Comparison of ENCODE assay signal across 10 mouse cellular contexts in the genomic region with DNA sequence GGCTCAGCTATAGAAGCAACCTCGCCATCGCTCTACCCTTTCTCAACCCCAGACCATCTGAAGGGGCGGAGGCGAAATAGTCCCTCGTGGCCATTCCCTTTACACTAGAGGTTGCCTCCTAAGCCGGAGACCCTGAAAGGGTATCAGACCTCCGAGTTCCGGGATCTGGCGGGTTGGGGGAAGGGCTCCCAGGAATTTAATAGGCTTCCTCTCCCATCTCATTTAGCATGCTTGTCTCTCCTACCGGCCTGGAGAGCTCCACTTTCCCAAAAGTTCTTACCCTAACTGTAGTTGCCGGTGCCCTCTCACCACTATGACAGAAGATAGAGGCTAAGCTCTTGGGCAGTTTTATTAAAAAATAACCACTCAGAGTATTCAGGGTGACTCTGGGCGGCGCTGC. TPM values are rescaled to one million over a fixed set of nuclear protein-coding genes. Genes with fewer than 3 reads are reported as not detected.
A peak's percentile ranks its signal among the peaks of the same experiment; 100 is the strongest.
DNase-seq lines count a peak whose midpoint lies in the region; ATAC-seq and TF ChIP-seq lines count a peak whose summit lies in the region.
"Had no signal": no experiment of that assay in that cellular context is flagged by ENCODE, and none has a peak within 500 bp of the region (broad histone marks: within the 10 kb centered on the region; RNA-seq: fewer than 3 reads in every experiment).

No protein-coding gene starts in this region.

- H3K9ac ChIP-seq in intestine, embryonic 14.5 days (ENCODE audit: low read length) = no peak overlapping the region
- no peak overlapping the region for H3K9ac ChIP-seq in intestine, postnatal 0 days (ENCODE audit: low read depth, low read length)
- 0 out of 2 replicates have a peak overlapping the region, but pooled peaks have one; percentile 39 for H3K9ac ChIP-seq in hindbrain, embryonic 14.5 days

- H3K9me3 ChIP-seq in intestine, embryonic 14.5 days (ENCODE audit: control insufficient read depth, low read length) = no peaks in the 10 kb centered on the region
- H3K9me3 ChIP-seq in intestine, postnatal 0 days (ENCODE audit: control insufficient read depth) = no peaks in the 10 kb centered on the region
- H3K9me3 ChIP-seq in embryonic facial prominence, embryonic 10.5 days = no peaks in the 10 kb centered on the region
- no peaks in the 10 kb centered on the region for H3K9me3 ChIP-seq in hindbrain, embryonic 14.5 days (ENCODE audit: control insufficient read depth, low read length)

- peak; percentile 52 for DNase-seq in intestine, embryonic 14.5 days (ENCODE audit: low spot score)
- DNase-seq in embryonic facial prominence, embryonic 10.5 days (ENCODE audit: low spot score) = peak; percentile 27
- DNase-seq in hindbrain, embryonic 14.5 days (ENCODE audit: low spot score) = no peak
- DNase-seq in neural tube, embryonic 10.5 days (ENCODE audit: extremely low spot score, low spot score) = peak; percentile 28
- DNase-seq in urinary bladder, postnatal 4 days (ENCODE audit: low spot score in 2 of 2) = no peak
- no peak for DNase-seq in layer of hippocampus, adult 9-11 months
- no peak for DNase-seq in kidney, adult 9 months
- DNase-seq: thymus, adult 2 months had no signal

- no peak for ATAC-seq in intestine, embryonic 14.5 days (replicated peaks; ENCODE audit: low FRiP score, low TSS enrichment, low read depth)
- no peak for ATAC-seq in intestine, postnatal 0 days
- ATAC-seq in hindbrain, embryonic 14.5 days (ENCODE audit: low FRiP score) = no peak

- peak overlapping the region; percentile 20; the same call in 1 of the 2 replicates for H3K4me3 ChIP-seq in intestine, embryonic 14.5 days (ENCODE audit: low read depth, low read length)
- H3K4me3 ChIP-seq in intestine, postnatal 0 days (ENCODE audit: low read depth, low read length) = no peak overlapping the region
- H3K4me3 ChIP-seq in embryonic facial prominence, embryonic 10.5 days = peak overlapping the region; percentile 47
- H3K4me3 ChIP-seq in hindbrain, embryonic 14.5 days (replicated peaks; ENCODE audit: low read length) = peak overlapping the region; percentile 28

- H3K4me1 ChIP-seq in intestine, embryonic 14.5 days (replicated peaks; ENCODE audit: control insufficient read depth, insufficient read depth, low read length) = peaks cover 8% of the 10 kb centered on the region; the same call in 1 of the 2 replicates
- H3K4me1 ChIP-seq in intestine, postnatal 0 days (replicated peaks; ENCODE audit: control insufficient read depth, insufficient read depth, low read length) = no peaks in the 10 kb centered on the region
- peaks cover 26% of the 10 kb centered on the region for H3K4me1 ChIP-seq in embryonic facial prominence, embryonic 10.5 days
- H3K4me1 ChIP-seq in hindbrain, embryonic 14.5 days (replicated peaks; ENCODE audit: control insufficient read depth, insufficient read depth, low read length) = no peaks in the 10 kb centered on the region; the same call in none of the 2 replicates

- H3K27ac ChIP-seq in intestine, embryonic 14.5 days (ENCODE audit: low read depth) = no peak overlapping the region
- no peak overlapping the region for H3K27ac ChIP-seq in intestine, postnatal 0 days (ENCODE audit: low read depth, low read length)
- H3K27ac ChIP-seq in embryonic facial prominence, embryonic 10.5 days (replicated peaks) = no peak overlapping the region
- H3K27ac ChIP-seq in hindbrain, embryonic 14.5 days = no peak overlapping the region

- peaks cover 10% of the 10 kb centered on the region for H3K36me3 ChIP-seq in intestine, embryonic 14.5 days (ENCODE audit: control insufficient read depth, insufficient read depth, low read length)
- H3K36me3 ChIP-seq in intestine, postnatal 0 days (ENCODE audit: control insufficient read depth, insufficient read depth) = 0 out of 2 replicates have a peak, but pooled peaks cover 5% of the 10 kb centered on the region
- H3K36me3 ChIP-seq in embryonic facial prominence, embryonic 10.5 days (replicated peaks) = peaks cover 9% of the 10 kb centered on the region
- H3K36me3 ChIP-seq in hindbrain, embryonic 14.5 days (replicated peaks; ENCODE audit: control insufficient read depth, insufficient read depth) = 0 out of 2 replicates have a peak, but pooled peaks cover 11% of the 10 kb centered on the region

- H3K27me3 ChIP-seq in intestine, embryonic 14.5 days (replicated peaks; ENCODE audit: control insufficient read depth, insufficient read depth, low read length) = peaks cover 63% of the 10 kb centered on the region
- peaks cover 56% of the 10 kb centered on the region for H3K27me3 ChIP-seq in intestine, postnatal 0 days (replicated peaks; ENCODE audit: control insufficient read depth, insufficient read depth, low read length)
- H3K27me3 ChIP-seq in embryonic facial prominence, embryonic 10.5 days (replicated peaks; ENCODE audit: low read depth, poor library complexity, severe bottlenecking) = peaks cover 74% of the 10 kb centered on the region
- H3K27me3 ChIP-seq in hindbrain, embryonic 14.5 days (ENCODE audit: control insufficient read depth, insufficient read depth, low read length) = peaks cover 67% of the 10 kb centered on the region

- WGBS in intestine, embryonic 14.5 days = under 1% methylated on average over 13 of the region's 13 CpGs
- WGBS in intestine, postnatal 0 days = 3% methylated on average over 13 of the region's 13 CpGs
- 1% methylated on average over 13 of the region's 13 CpGs for WGBS in embryonic facial prominence, embryonic 10.5 days
- under 1% methylated on average over 13 of the region's 13 CpGs for WGBS in hindbrain, embryonic 14.5 days

- H3K4me2 ChIP-seq in intestine, embryonic 14.5 days (ENCODE audit: low read length) = peak overlapping the region; percentile 29
- no peak overlapping the region for H3K4me2 ChIP-seq in intestine, postnatal 0 days (replicated peaks; ENCODE audit: low read depth)
- H3K4me2 ChIP-seq in hindbrain, embryonic 14.5 days (replicated peaks) = peak overlapping the region; percentile 59

- no peak for TF ChIP-seq CTCF in intestine, postnatal 0 days (IDR thresholded peaks at IDR 0.05; ENCODE audit: low read depth)

RNA-seq across cellular contexts. Expression of a gene that starts 1.0 kb away (rescaled TPM):
- polyA plus RNA-seq in intestine, embryonic 14.5 days (2014; fragmentation: Nextera tagmentation; extraction: Ambion mirVana) = not detected in 2 replicates
- polyA plus RNA-seq in intestine, postnatal 0 days (2015; fragmentation: Nextera tagmentation; extraction: Ambion mirVana) = not detected in 2 replicates
- not detected in 2 replicates for polyA plus RNA-seq in embryonic facial prominence, embryonic 10.5 days (2016; fragmentation: Nextera tagmentation; extraction: Ambion mirVana)
- polyA plus RNA-seq in hindbrain, embryonic 14.5 days (2014; fragmentation: Nextera tagmentation; extraction: Ambion mirVana) = not detected in 2 replicates
- polyA plus RNA-seq: G1E; thymus, adult 2 months had no signal

RNA-seq across cellular contexts. Expression of a gene that starts 16.4 kb away (rescaled TPM):
- polyA plus RNA-seq in intestine, embryonic 14.5 days (2014; fragmentation: Nextera tagmentation; extraction: Ambion mirVana) = 62.2 and 72.5 TPM in 2 replicates
- polyA plus RNA-seq in intestine, postnatal 0 days (2015; fragmentation: Nextera tagmentation; extraction: Ambion mirVana) = 38.8 and 42.2 TPM in 2 replicates
- polyA plus RNA-seq in embryonic facial prominence, embryonic 10.5 days (2016; fragmentation: Nextera tagmentation; extraction: Ambion mirVana) = 63.5 and 70.1 TPM in 2 replicates
- polyA plus RNA-seq in hindbrain, embryonic 14.5 days (2014; fragmentation: Nextera tagmentation; extraction: Ambion mirVana) = 49.5 and 50.3 TPM in 2 replicates

RNA-seq across cellular contexts. Expression of a gene that starts 21.1 kb away (rescaled TPM):
- not detected in 2 replicates for polyA plus RNA-seq in intestine, embryonic 14.5 days (2014; fragmentation: Nextera tagmentation; extraction: Ambion mirVana)
- not detected in 2 replicates for polyA plus RNA-seq in intestine, postnatal 0 days (2015; fragmentation: Nextera tagmentation; extraction: Ambion mirVana)
- not detected in 2 replicates for polyA plus RNA-seq in embryonic facial prominence, embryonic 10.5 days (2016; fragmentation: Nextera tagmentation; extraction: Ambion mirVana)
- not detected in 2 replicates for polyA plus RNA-seq in hindbrain, embryonic 14.5 days (2014; fragmentation: Nextera tagmentation; extraction: Ambion mirVana)
- polyA plus RNA-seq: G1E had no signal

RNA-seq across cellular contexts. Expression of a gene that starts 29.6 kb away (rescaled TPM):
- 0.20 and 0.23 TPM in 2 replicates for polyA plus RNA-seq in intestine, embryonic 14.5 days (2014; fragmentation: Nextera tagmentation; extraction: Ambion mirVana)
- polyA plus RNA-seq in intestine, postnatal 0 days (2015; fragmentation: Nextera tagmentation; extraction: Ambion mirVana) = 0.10 TPM in 1 of 2 replicates, not detected in the other
- 0.59 and 0.85 TPM in 2 replicates for polyA plus RNA-seq in embryonic facial prominence, embryonic 10.5 days (2016; fragmentation: Nextera tagmentation; extraction: Ambion mirVana)
- polyA plus RNA-seq in hindbrain, embryonic 14.5 days (2014; fragmentation: Nextera tagmentation; extraction: Ambion mirVana) = 34.8 and 35.7 TPM in 2 replicates
- polyA plus RNA-seq: G1E had no signal

RNA-seq across cellular contexts. Expression of a gene that starts 31.6 kb away (rescaled TPM):
- polyA plus RNA-seq in intestine, embryonic 14.5 days (2014; fragmentation: Nextera tagmentation; extraction: Ambion mirVana) = not detected in 2 replicates
- not detected in 2 replicates for polyA plus RNA-seq in intestine, postnatal 0 days (2015; fragmentation: Nextera tagmentation; extraction: Ambion mirVana)
- polyA plus RNA-seq in embryonic facial prominence, embryonic 10.5 days (2016; fragmentation: Nextera tagmentation; extraction: Ambion mirVana) = not detected in 2 replicates
- not detected in 2 replicates for polyA plus RNA-seq in hindbrain, embryonic 14.5 days (2014; fragmentation: Nextera tagmentation; extraction: Ambion mirVana)
- polyA plus RNA-seq: G1E; thymus, adult 2 months had no signal

Comparison
In these comparisons a context has a peak if more than half of its experiments do, and no peak if none do; other contexts are left out.
1. DNase-seq: peak in intestine, embryonic 14.5 days (single experiment), embryonic facial prominence, embryonic 10.5 days (single experiment) and neural tube, embryonic 10.5 days (single experiment); none in hindbrain, embryonic 14.5 days (single experiment), urinary bladder, postnatal 4 days (0 of 2), layer of hippocampus, adult 9-11 months (single experiment) and kidney, adult 9 months (single experiment).